In genomic region chr17:79058271-79058670, GRCm38 (mm10) we compare ENCODE assay signal across 12 mouse cellular contexts.
"Had no signal": no experiment of that assay in that cellular context is flagged by ENCODE, and none has a peak within 500 bp of the region (broad histone marks: within the 10 kb centered on the region; RNA-seq: fewer than 3 reads in every experiment).

No protein-coding gene starts in this region.

- DNase-seq: kidney, adult 18-20 months; kidney, adult 9 months; kidney, postnatal 14 days; kidney, postnatal 4 days; liver, embryonic 13.5 days; lung, embryonic 14.5 days; right cerebral cortex, postnatal 25 days; spleen, adult 18-20 months; thymus, postnatal 36 days had no signal

- H3K4me3 ChIP-seq: liver, embryonic 13.5 days; midbrain, embryonic 13.5 days; stomach, embryonic 15.5 days had no signal

- H3K27ac ChIP-seq: liver, embryonic 13.5 days; macrophage; midbrain, embryonic 13.5 days; stomach, embryonic 15.5 days had no signal

- H3K4me1 ChIP-seq: liver, embryonic 13.5 days; midbrain, embryonic 13.5 days; stomach, embryonic 15.5 days had no signal

- H3K36me3 ChIP-seq: liver, embryonic 13.5 days; midbrain, embryonic 13.5 days; stomach, embryonic 15.5 days had no signal
